Mouse (Mus musculus): ENCODE results near the gene Lrrc34. TPM values are rescaled to one million over a fixed set of nuclear protein-coding genes. Genes with fewer than 3 reads are reported as not detected.
A peak's percentile ranks its signal among the peaks of the same experiment; 100 is the strongest.

The Lrrc34 gene
- polyA plus RNA-seq, 1 experiment from 2014 or later = 1.1 TPM

DNA sequence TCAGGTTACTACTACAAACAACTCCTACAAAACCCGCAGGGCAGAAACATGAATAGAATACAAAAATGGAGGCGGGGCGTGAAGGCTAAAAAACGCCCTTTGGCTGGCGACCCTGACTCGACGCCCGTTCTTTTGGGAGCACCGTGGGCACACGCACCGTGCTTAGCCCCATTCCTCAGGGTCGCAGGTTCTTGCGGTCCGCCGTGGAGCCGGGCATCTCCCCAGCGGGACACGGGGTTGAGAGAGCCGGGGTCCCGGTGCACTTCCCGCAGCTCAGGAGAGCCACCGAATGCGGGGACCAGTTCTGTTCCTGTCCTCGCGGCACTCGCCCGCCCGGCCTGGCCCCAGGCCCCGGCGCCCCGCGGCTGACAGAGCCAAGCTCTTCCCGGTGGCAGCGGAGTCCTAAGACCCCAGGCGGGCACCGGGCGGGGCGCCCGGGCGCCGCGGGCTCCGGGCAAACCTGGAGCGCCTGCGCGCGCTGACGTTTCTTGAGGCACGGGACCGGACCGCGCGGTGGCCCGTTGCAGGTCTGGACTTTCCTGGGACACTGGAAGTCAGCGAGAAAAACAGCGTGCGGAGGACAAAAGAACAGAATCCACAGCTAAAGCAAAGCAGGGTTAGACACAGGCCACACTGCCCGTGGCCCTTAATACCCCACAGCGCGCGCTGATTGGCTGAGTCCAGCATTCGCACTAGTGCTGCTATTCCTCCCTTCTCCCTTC is 52.4 kb downstream of the Lrrc34 start:
- DNase-seq = peak; percentile 83
- WGBS = under 1% methylated on average over 62 of the region's 62 CpGs
- peak; percentile 77 for ATAC-seq (ENCODE audit: low FRiP score, low TSS enrichment)

GRCm38 (mm10) chr3:30593719-30594485 is 53.8 kb downstream of the Lrrc34 start:
- DNase-seq (peak; percentile 35), ATAC-seq (ENCODE audit: low FRiP score, low TSS enrichment) (no peak)
- no peak overlapping the region for H3K27ac ChIP-seq (replicated peaks; ENCODE audit: low read depth, low read length)
- no peaks in the 10 kb centered on the region for H3K36me3 ChIP-seq (ENCODE audit: control insufficient read depth, insufficient read depth, low read length)
- no peak overlapping the region for H3K4me2 ChIP-seq (ENCODE audit: low read length)
- no peak overlapping the region for H3K9ac ChIP-seq (replicated peaks; ENCODE audit: low read length)
- H3K4me1 ChIP-seq (ENCODE audit: control insufficient read depth, insufficient read depth, low read length) = no peaks in the 10 kb centered on the region
- H3K9me3 ChIP-seq (ENCODE audit: control insufficient read depth, low read length) = no peaks in the 10 kb centered on the region
- 75% methylated on average over 4 of the region's 4 CpGs for WGBS
- no peak overlapping the region for H3K4me3 ChIP-seq (replicated peaks; ENCODE audit: low read depth, low read length)
- no peaks in the 10 kb centered on the region; the same call in 1 of the 2 replicates for H3K27me3 ChIP-seq (ENCODE audit: control insufficient read depth, insufficient read depth, low read length)

More for the DNA sequence above, 52.4 kb downstream of the Lrrc34 start:
- H3K36me3 ChIP-seq (ENCODE audit: control insufficient read depth, insufficient read depth, low read length) = no peaks in the 10 kb centered on the region
- H3K4me1 ChIP-seq (ENCODE audit: control insufficient read depth, insufficient read depth, low read length) = no peaks in the 10 kb centered on the region
- peak overlapping the region; percentile 82 for H3K27ac ChIP-seq (replicated peaks; ENCODE audit: low read depth, low read length)
- H3K9ac ChIP-seq (replicated peaks; ENCODE audit: low read length) = peak overlapping the region; percentile 86
- peak overlapping the region; percentile 83 for H3K4me3 ChIP-seq (replicated peaks; ENCODE audit: low read depth, low read length)
- peak overlapping the region; percentile 71 for H3K4me2 ChIP-seq (ENCODE audit: low read length)
- H3K27me3 ChIP-seq (ENCODE audit: control insufficient read depth, insufficient read depth, low read length) = no peaks in the 10 kb centered on the region; the same call in 1 of the 2 replicates
- no peaks in the 10 kb centered on the region for H3K9me3 ChIP-seq (ENCODE audit: control insufficient read depth, low read length)

- Histone ChIP-seq H3K36me3 (ENCODE audit: control insufficient read depth, insufficient read depth, low read length) (no peaks in the 10 kb centered on the region), H3K9me3 (ENCODE audit: control insufficient read depth, low read length) (no peaks in the 10 kb centered on the region), H3K27ac (replicated peaks; ENCODE audit: low read depth, low read length) (no peak overlapping the region), H3K9ac (replicated peaks; ENCODE audit: low read length) (no peak overlapping the region), H3K4me3 (replicated peaks; ENCODE audit: low read depth, low read length) (no peak overlapping the region), H3K27me3 (ENCODE audit: control insufficient read depth, insufficient read depth, low read length) (no peaks in the 10 kb centered on the region), H3K4me2 (ENCODE audit: low read length) (no peak overlapping the region), H3K4me1 (ENCODE audit: control insufficient read depth, insufficient read depth, low read length) (no peaks in the 10 kb centered on the region)
- WGBS = 1% methylated on average over 2 of the region's 2 CpGs
- DNase-seq = peak; percentile 89
- peak; percentile 41; the same call in 1 of the 2 replicates for ATAC-seq (ENCODE audit: low FRiP score, low TSS enrichment)
Observed at GRCm38 (mm10) chr3:30592418-30592853, 55.2 kb downstream of the Lrrc34 start.

DNA sequence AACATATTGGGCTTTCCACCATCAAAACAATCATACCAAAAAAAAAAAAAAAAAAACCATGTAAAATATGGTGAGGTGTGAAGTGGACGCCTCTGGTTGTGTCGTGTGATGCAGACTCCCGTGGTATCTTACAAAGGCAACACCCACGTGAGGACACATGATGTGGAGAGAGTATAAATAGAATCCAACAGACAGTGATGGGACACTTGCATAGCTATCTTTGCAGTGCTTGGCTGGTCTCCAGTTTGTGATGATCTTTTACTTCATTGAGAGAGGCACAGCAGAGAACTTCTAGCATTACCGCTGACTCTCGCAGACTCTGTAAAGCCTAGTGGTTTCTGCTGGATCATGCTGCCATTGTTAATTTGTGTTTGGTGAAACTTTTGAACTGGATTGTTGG is 58.8 kb downstream of the Lrrc34 start:
- Histone ChIP-seq H3K9ac (replicated peaks; ENCODE audit: low read length) (no peak overlapping the region), H3K9me3 (ENCODE audit: control insufficient read depth, low read length) (no peaks in the 10 kb centered on the region), H3K4me1 (ENCODE audit: control insufficient read depth, insufficient read depth, low read length) (no peaks in the 10 kb centered on the region), H3K36me3 (ENCODE audit: control insufficient read depth, insufficient read depth, low read length) (no peaks in the 10 kb centered on the region), H3K4me2 (ENCODE audit: low read length) (no peak overlapping the region), H3K4me3 (replicated peaks; ENCODE audit: low read depth, low read length) (no peak overlapping the region), H3K27me3 (ENCODE audit: control insufficient read depth, insufficient read depth, low read length) (no peaks in the 10 kb centered on the region), H3K27ac (replicated peaks; ENCODE audit: low read depth, low read length) (no peak overlapping the region)
- ATAC-seq (ENCODE audit: low FRiP score, low TSS enrichment) (no peak), DNase-seq (no peak)
- WGBS = 88% methylated on average over 6 of the region's 6 CpGs

Other genes with a start within 250 kb of the Lrrc34 start
- gene Mecom, start 99.9 kb downstream of the Lrrc34 start, polyA plus RNA-seq (2014; fragmentation: Nextera tagmentation; extraction: Ambion mirVana) = 4.6 and 10.1 TPM in 2 replicates
- 0.15 and 0.38 TPM in 2 replicates for gene Actrt3, start 47.9 kb downstream of the Lrrc34 start, polyA plus RNA-seq (2014; fragmentation: Nextera tagmentation; extraction: Ambion mirVana)
- 32.8 and 41.8 TPM in 2 replicates for gene Mynn, start 45.8 kb downstream of the Lrrc34 start, polyA plus RNA-seq (2014; fragmentation: Nextera tagmentation; extraction: Ambion mirVana)
- not detected in 2 replicates for gene Lrriq4, start 3.4 kb downstream of the Lrrc34 start, polyA plus RNA-seq (2014; fragmentation: Nextera tagmentation; extraction: Ambion mirVana)
- not detected in 2 replicates for gene Lrrc31, start 52.0 kb upstream of the Lrrc34 start, polyA plus RNA-seq (2014; fragmentation: Nextera tagmentation; extraction: Ambion mirVana)
- gene Samd7, start 98.4 kb upstream of the Lrrc34 start, polyA plus RNA-seq (2014; fragmentation: Nextera tagmentation; extraction: Ambion mirVana) = 0.19 TPM in 1 of 2 replicates, not detected in the other
- 102 and 110 TPM in 2 replicates for gene Sec62, start 145.0 kb upstream of the Lrrc34 start, polyA plus RNA-seq (2014; fragmentation: Nextera tagmentation; extraction: Ambion mirVana)
- gene Gpr160, start 208.1 kb upstream of the Lrrc34 start, polyA plus RNA-seq (2014; fragmentation: Nextera tagmentation; extraction: Ambion mirVana) = 0.34 and 0.91 TPM in 2 replicates